ENCODE assay signal across 8 mouse cellular contexts in the genomic region with DNA sequence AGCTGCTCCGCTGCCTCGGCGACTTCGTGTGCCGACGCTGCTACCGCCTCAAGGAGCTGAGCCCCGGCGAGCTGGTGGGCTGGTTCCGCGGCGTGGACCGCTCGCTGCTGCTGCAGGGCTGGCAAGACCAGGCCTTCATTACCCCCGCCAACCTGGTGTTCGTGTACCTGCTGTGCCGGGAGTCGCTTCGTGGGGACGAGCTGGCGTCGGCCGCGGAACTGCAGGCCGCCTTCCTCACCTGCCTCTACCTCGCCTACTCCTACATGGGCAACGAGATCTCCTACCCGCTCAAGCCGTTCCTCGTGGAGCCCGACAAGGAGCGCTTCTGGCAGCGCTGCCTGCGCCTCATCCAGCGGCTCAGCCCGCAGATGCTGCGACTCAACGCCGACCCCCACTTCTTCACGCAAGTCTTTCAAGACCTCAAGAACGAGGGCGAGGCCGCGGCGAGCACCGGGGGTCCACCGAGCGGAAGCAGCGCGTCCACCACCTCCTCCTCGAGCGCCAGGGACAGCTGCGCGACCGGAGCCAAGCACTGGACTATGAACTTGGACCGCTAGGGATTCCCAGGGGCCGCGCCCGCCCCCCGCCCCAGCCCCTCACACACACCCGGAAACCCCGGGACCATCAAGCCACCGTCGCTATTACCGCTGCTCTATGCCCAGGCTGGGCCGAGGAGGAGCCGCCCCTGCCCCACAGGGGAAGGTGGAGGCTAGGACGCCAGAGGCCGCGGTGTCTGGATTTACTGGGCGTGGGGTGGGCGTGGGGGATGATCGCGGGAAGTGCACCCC. TPM values are rescaled to one million over a fixed set of nuclear protein-coding genes. Genes with fewer than 3 reads are reported as not detected.
A peak's percentile ranks its signal among the peaks of the same experiment; 100 is the strongest.
DNase-seq lines count a peak whose midpoint lies in the region; ATAC-seq lines count a peak whose summit lies in the region.

No protein-coding gene starts in this region.

- 1% methylated on average over 73 of the region's 74 CpGs for WGBS in heart, embryonic 15.5 days
- WGBS in forebrain, embryonic 15.5 days, result 1% methylated on average over 74 of the region's 74 CpGs
- 2% methylated on average over 74 of the region's 74 CpGs for WGBS in liver, embryonic 12.5 days (ENCODE audit: insufficient replicate concordance)

- ATAC-seq in heart, embryonic 15.5 days (replicated peaks; ENCODE audit: insufficient number of reproducible peaks, insufficient read depth, low FRiP score, low read depth), result no peak
- no peak for ATAC-seq in forebrain, embryonic 15.5 days (replicated peaks)
- ATAC-seq in liver, embryonic 12.5 days, result no peak
- ATAC-seq in inflammation-experienced regulatory T-cells, adult 6 months, result no peak

- peak overlapping the region; percentile 61 for H3K4me3 ChIP-seq in heart, embryonic 15.5 days
- H3K4me3 ChIP-seq in forebrain, embryonic 15.5 days, result peak overlapping the region; percentile 76
- peak overlapping the region; percentile 56 for H3K4me3 ChIP-seq in liver, embryonic 12.5 days

- H3K27me3 ChIP-seq in heart, embryonic 15.5 days, result peaks cover 97% of the 10 kb centered on the region
- peaks cover 30% of the 10 kb centered on the region for H3K27me3 ChIP-seq in forebrain, embryonic 15.5 days
- H3K27me3 ChIP-seq in liver, embryonic 12.5 days (replicated peaks), result peaks cover 99% of the 10 kb centered on the region
- no peaks in the 10 kb centered on the region for H3K27me3 ChIP-seq in splenic B cell, adult 2 months (ENCODE audit: control insufficient read depth, insufficient read depth, low read length, poor library complexity, severe bottlenecking)

- H3K4me1 ChIP-seq in heart, embryonic 15.5 days (replicated peaks), result peaks cover 36% of the 10 kb centered on the region
- peaks cover 57% of the 10 kb centered on the region for H3K4me1 ChIP-seq in forebrain, embryonic 15.5 days
- H3K4me1 ChIP-seq in liver, embryonic 12.5 days, result peaks cover 21% of the 10 kb centered on the region; the same call in 1 of the 2 replicates

- no peaks in the 10 kb centered on the region for H3K9me3 ChIP-seq in heart, embryonic 15.5 days (replicated peaks)
- no peaks in the 10 kb centered on the region for H3K9me3 ChIP-seq in forebrain, embryonic 15.5 days
- no peaks in the 10 kb centered on the region for H3K9me3 ChIP-seq in liver, embryonic 12.5 days (replicated peaks)

- DNase-seq in heart, adult 9 months (ENCODE audit: low spot score in 2 of 2), result no peak
- peak; percentile 4 for DNase-seq in urinary bladder, postnatal 25 days (ENCODE audit: low spot score)
- DNase-seq in urinary bladder, postnatal 36 days (ENCODE audit: low spot score in 2 of 2), result no peak
- DNase-seq in splenic B cell, adult 2 months (ENCODE audit: low read depth, low spot score), result peak; percentile 16

- peak overlapping the region; percentile 98 for H3K4me2 ChIP-seq in heart, embryonic 15.5 days
- peak overlapping the region; percentile 89 for H3K4me2 ChIP-seq in forebrain, embryonic 15.5 days (replicated peaks)
- peak overlapping the region; percentile 72 for H3K4me2 ChIP-seq in liver, embryonic 12.5 days

- no peak overlapping the region for H3K9ac ChIP-seq in heart, embryonic 15.5 days
- H3K9ac ChIP-seq in forebrain, embryonic 15.5 days (replicated peaks), result peak overlapping the region; percentile 82
- no peak overlapping the region for H3K9ac ChIP-seq in liver, embryonic 12.5 days

- no peaks in the 10 kb centered on the region for H3K36me3 ChIP-seq in heart, embryonic 15.5 days
- no peaks in the 10 kb centered on the region for H3K36me3 ChIP-seq in forebrain, embryonic 15.5 days
- H3K36me3 ChIP-seq in liver, embryonic 12.5 days, result no peaks in the 10 kb centered on the region
- H3K36me3 ChIP-seq in splenic B cell, adult 2 months (ENCODE audit: control insufficient read depth, insufficient read depth, low read length, poor library complexity, severe bottlenecking), result no peaks in the 10 kb centered on the region

- H3K27ac ChIP-seq in heart, embryonic 15.5 days, result no peak overlapping the region
- H3K27ac ChIP-seq in forebrain, embryonic 15.5 days (replicated peaks), result no peak overlapping the region
- no peak overlapping the region for H3K27ac ChIP-seq in liver, embryonic 12.5 days

RNA-seq across cellular contexts. Expression of a gene that starts 1.1 kb away (rescaled TPM):
- 0.08 TPM in 1 of 2 replicates, not detected in the other for polyA plus RNA-seq in heart, embryonic 15.5 days (2015; fragmentation: Nextera tagmentation; extraction: Ambion mirVana)
- 2.1 and 2.4 TPM in 2 replicates for polyA plus RNA-seq in forebrain, embryonic 15.5 days (2015; fragmentation: Nextera tagmentation; extraction: Ambion mirVana)
- not detected in 2 replicates for polyA plus RNA-seq in liver, embryonic 12.5 days (2016; fragmentation: Nextera tagmentation; extraction: Ambion mirVana)
- polyA plus RNA-seq in inflammation-experienced regulatory T-cells, adult 6 months (2017; shearing (Covaris generic)), result not detected

RNA-seq across cellular contexts. Expression of a gene that starts 29.4 kb away (rescaled TPM):
- 0.37 and 0.68 TPM in 2 replicates for polyA plus RNA-seq in heart, embryonic 15.5 days (2015; fragmentation: Nextera tagmentation; extraction: Ambion mirVana)
- polyA plus RNA-seq in forebrain, embryonic 15.5 days (2015; fragmentation: Nextera tagmentation; extraction: Ambion mirVana), result 0.46 TPM in 1 of 2 replicates, not detected in the other
- 0.29 and 0.36 TPM in 2 replicates for polyA plus RNA-seq in liver, embryonic 12.5 days (2016; fragmentation: Nextera tagmentation; extraction: Ambion mirVana)
- polyA plus RNA-seq in inflammation-experienced regulatory T-cells, adult 6 months (2017; shearing (Covaris generic)), result not detected

RNA-seq across cellular contexts. Expression of a gene that starts 37.1 kb away (rescaled TPM):
- polyA plus RNA-seq in heart, embryonic 15.5 days (2015; fragmentation: Nextera tagmentation; extraction: Ambion mirVana), result not detected in 2 replicates
- not detected in 2 replicates for polyA plus RNA-seq in forebrain, embryonic 15.5 days (2015; fragmentation: Nextera tagmentation; extraction: Ambion mirVana)
- polyA plus RNA-seq in liver, embryonic 12.5 days (2016; fragmentation: Nextera tagmentation; extraction: Ambion mirVana), result not detected in 2 replicates
- not detected for polyA plus RNA-seq in inflammation-experienced regulatory T-cells, adult 6 months (2017; shearing (Covaris generic))

Comparison
In these comparisons a context has a peak if more than half of its experiments do, and no peak if none do; other contexts are left out.
1. DNase-seq: peak in urinary bladder, postnatal 25 days (single experiment) and splenic B cell, adult 2 months (single experiment); none in heart, adult 9 months (0 of 2) and urinary bladder, postnatal 36 days (0 of 2).
2. Peak in every context shown above with its lines, with median percentiles within 50 percentile points of each other: H3K4me2 ChIP-seq and H3K4me3 ChIP-seq.